Mouse (Mus musculus) right cerebral cortex, postnatal 10 days (tissue): Measurements from ENCODE around the gene Jmjd1c.

Experiments
- DNase-seq, 2 experiments: peaks; one replicate each; pipeline ENCODE4 v3.0.0; 2021; ENCODE audit warnings: low spot score in 2 of 2

The Jmjd1c gene

DNA sequence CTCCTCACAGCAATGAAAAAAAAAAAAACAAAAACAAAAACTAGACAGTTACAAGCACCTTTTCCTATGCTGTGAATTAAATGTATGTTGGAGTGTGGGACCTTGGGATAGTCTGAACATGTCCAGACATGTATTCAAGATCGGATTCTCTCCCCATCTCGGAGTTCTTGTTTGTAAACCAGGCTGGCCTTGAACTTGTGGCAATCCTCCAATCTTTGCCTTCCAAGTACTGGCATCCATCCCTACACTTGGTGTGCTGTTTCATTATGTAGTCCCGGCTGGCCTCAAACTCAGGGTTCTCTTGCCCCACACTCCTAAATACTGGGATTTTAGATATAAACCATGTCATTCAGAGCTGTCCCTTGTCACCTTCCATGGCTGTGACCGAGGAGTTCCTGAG, 203.4 kb downstream of the Jmjd1c start:
- DNase-seq, result no peak

DNA sequence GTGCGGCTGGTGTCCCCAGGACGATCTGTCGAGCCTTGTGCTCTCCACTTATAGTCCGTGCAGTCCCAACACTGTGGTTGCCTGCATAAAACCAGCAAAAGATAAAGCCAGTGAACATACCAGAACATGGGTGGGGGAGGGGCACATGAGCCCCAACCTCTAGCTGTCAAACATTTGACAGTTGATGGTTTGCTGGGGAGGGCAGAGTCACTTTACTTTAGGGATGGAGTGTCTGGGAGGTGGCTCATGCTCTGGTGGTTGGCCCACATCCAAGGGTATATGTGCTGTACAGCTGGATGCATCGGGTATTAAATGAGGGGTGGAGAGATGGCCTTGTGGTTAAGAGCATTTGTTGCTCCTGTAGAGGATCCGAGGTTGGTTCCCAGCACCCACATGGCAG, 205.1 kb downstream of the Jmjd1c start:
- DNase-seq, result no peak

DNA sequence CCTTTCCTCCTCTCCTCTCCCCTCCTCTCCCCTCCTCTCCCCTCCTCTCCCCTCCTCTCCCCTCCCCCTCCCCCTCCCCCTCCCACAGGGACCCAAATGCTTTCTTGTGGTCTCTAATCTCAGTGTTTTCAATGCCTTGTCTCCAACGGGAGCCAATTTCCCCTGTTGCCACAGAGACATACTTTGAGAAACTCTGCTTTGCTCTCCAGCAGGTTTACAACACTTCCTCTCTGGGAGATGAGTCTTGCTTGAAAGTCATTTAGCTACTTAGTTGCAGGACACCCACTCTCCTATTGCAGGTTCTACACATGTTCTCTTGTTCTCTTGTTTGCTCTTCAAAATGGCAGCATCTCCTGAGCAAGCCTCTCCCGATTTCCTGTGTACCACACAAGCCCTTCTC, 206.4 kb downstream of the Jmjd1c start:
- DNase-seq, result no peak
